ENCODE assay signal across 16 mouse cellular contexts in the genomic region with DNA sequence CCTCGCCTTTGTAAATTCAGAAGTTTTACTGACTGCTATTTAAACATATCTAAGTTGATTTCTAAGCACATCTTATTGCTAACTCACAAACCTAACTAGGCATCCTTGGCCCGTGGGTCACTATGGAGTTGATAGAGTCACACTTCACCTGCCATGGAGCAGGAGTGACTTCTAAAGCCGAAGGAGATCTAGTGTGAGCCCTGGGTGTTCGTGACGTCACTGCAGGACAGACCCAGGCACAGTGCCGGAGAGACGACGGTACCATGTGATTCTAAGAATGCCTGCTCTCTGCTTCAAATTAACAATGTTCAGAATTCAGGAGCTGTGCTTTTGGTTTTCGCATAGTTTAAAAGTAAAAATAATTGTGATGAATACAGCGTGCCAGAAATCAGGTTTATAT. TPM values are rescaled to one million over a fixed set of nuclear protein-coding genes. Genes with fewer than 3 reads are reported as not detected.
DNase-seq lines count a peak whose midpoint lies in the region; ATAC-seq lines count a peak whose summit lies in the region.
"Had no signal": no experiment of that assay in that cellular context is flagged by ENCODE, and none has a peak within 500 bp of the region (broad histone marks: within the 10 kb centered on the region; RNA-seq: fewer than 3 reads in every experiment).

No protein-coding gene starts in this region.

- 66% methylated on average over 10 of the region's 10 CpGs for WGBS in heart, embryonic 13.5 days
- 74% methylated on average over 10 of the region's 10 CpGs for WGBS in heart, embryonic 10.5 days

- H3K4me1 ChIP-seq in heart, embryonic 13.5 days, result peaks cover 30% of the 10 kb centered on the region
- H3K4me1 ChIP-seq in heart, embryonic 10.5 days, result peaks cover 30% of the 10 kb centered on the region

- H3K9me3 ChIP-seq in heart, embryonic 13.5 days, result no peaks in the 10 kb centered on the region
- H3K9me3 ChIP-seq in heart, embryonic 10.5 days, result no peaks in the 10 kb centered on the region
- H3K9me3 ChIP-seq: intestine, embryonic 15.5 days had no signal

- no peak overlapping the region for H3K9ac ChIP-seq in heart, embryonic 13.5 days
- H3K9ac ChIP-seq: intestine, embryonic 15.5 days had no signal

- H3K4me2 ChIP-seq in heart, embryonic 13.5 days, result no peak overlapping the region
- H3K4me2 ChIP-seq: intestine, embryonic 15.5 days had no signal

- H3K4me3 ChIP-seq in heart, embryonic 13.5 days, result no peak overlapping the region
- no peak overlapping the region for H3K4me3 ChIP-seq in heart, embryonic 10.5 days
- H3K4me3 ChIP-seq: erythroblast, embryonic 14.5 days; heart, adult 2 months; intestine, embryonic 15.5 days had no signal

- ATAC-seq in heart, embryonic 13.5 days (ENCODE audit: extremely low read depth, insufficient number of reproducible peaks, low FRiP score, low TSS enrichment), result no peak
- ATAC-seq in megakaryocyte progenitor cell, adult 5-6 weeks (replicated peaks; ENCODE audit: poor library complexity), result no peak
- ATAC-seq: intestine, embryonic 15.5 days; midbrain, embryonic 16.5 days had no signal

- no peak for DNase-seq in heart, embryonic 10.5 days (ENCODE audit: low spot score)
- DNase-seq in lung, postnatal 14 days, result peak; percentile 39
- DNase-seq in lung, postnatal 10 days, result no peak
- peak; percentile 48 for DNase-seq in adrenal gland, postnatal 25 days
- peak; percentile 43 for DNase-seq in kidney, postnatal 4 days
- no peak for DNase-seq in urinary bladder, adult 2 months (ENCODE audit: low spot score)
- DNase-seq: cerebellum, postnatal 25 days; heart, adult 2 months; left cerebral cortex, postnatal 4 days; lung, postnatal 36 days; thymus, postnatal 25 days had no signal

- 0 out of 2 replicates have a peak overlapping the region, but pooled peaks have one; percentile 12 for H3K27ac ChIP-seq in heart, embryonic 13.5 days (replicated peaks)
- H3K27ac ChIP-seq in heart, embryonic 10.5 days, result no peak overlapping the region
- H3K27ac ChIP-seq: heart, adult 2 months had no signal

- peaks cover 21% of the 10 kb centered on the region for H3K36me3 ChIP-seq in heart, embryonic 13.5 days
- H3K36me3 ChIP-seq in heart, embryonic 10.5 days, result peaks cover 24% of the 10 kb centered on the region
- H3K36me3 ChIP-seq: intestine, embryonic 15.5 days had no signal

- H3K27me3 ChIP-seq in heart, embryonic 13.5 days (replicated peaks), result no peaks in the 10 kb centered on the region
- no peaks in the 10 kb centered on the region for H3K27me3 ChIP-seq in heart, embryonic 10.5 days (ENCODE audit: insufficient read depth, poor library complexity, severe bottlenecking)
- H3K27me3 ChIP-seq: intestine, embryonic 15.5 days had no signal

RNA-seq across cellular contexts. Expression of a gene that starts 48.0 kb away (rescaled TPM):
- 12.2 and 13.6 TPM in 2 replicates for polyA plus RNA-seq in heart, embryonic 13.5 days (2015; fragmentation: Nextera tagmentation; extraction: Ambion mirVana)
- polyA plus RNA-seq in heart, embryonic 10.5 days (2016; fragmentation: Nextera tagmentation; extraction: Ambion mirVana), result 25.3 and 27.0 TPM in 2 replicates
- 4.9 and 5.8 TPM in 2 replicates for total RNA-seq in adrenal gland, postnatal 25 days (2021)
- not detected in 2 replicates for total RNA-seq in megakaryocyte progenitor cell, adult 5-6 weeks (2015)
- total RNA-seq in megakaryocyte progenitor cell, adult 5-6 weeks (2017), result not detected in 2 replicates
- polyA plus RNA-seq in urinary bladder, adult 2 months (2012; rRNA removed), result 2.9 and 4.1 TPM in 2 replicates

Comparison
In these comparisons a context has a peak if more than half of its experiments do, and no peak if none do; other contexts are left out.
1. DNase-seq: peak in lung, postnatal 14 days (single experiment), adrenal gland, postnatal 25 days (single experiment) and kidney, postnatal 4 days (2 of 2); none in heart, embryonic 10.5 days (single experiment), lung, postnatal 10 days (single experiment) and urinary bladder, adult 2 months (single experiment).